Mouse (Mus musculus) cortical plate, adult 2 months (tissue): ENCODE data around the gene Hebp2.
A peak's percentile ranks its signal among the peaks of the same experiment; 100 is the strongest.

ENCODE experiments used
- CTCF ChIP-seq: fragments of 200-500 bp; IDR thresholded peaks from 2 replicates; pipeline ENCODE4 v1.5.1; 2011; ENCODE audit warnings: mild to moderate bottlenecking, control low read depth, low read length; ENCODE audit not compliant: insufficient read depth; ENCODE audit errors: extremely low read depth
- POLR2A ChIP-seq: fragments of 200-500 bp; IDR thresholded peaks from 2 replicates; pipeline ENCODE4 v1.6.1; 2011; ENCODE audit warnings: mild to moderate bottlenecking, low read length, control low read depth; ENCODE audit not compliant: insufficient read depth; ENCODE audit errors: extremely low read depth

GRCm38 (mm10) chr10:18572581-18572980, 26.7 kb upstream of the Hebp2 start:
- TF ChIP-seq CTCF (0 out of 2 replicates have a peak, but pooled peaks have one; percentile 15), POLR2A (no peak)
